Mouse (Mus musculus) liver, embryonic 14.5 days (tissue): ENCODE results near the gene Rnf133.

ENCODE experiments used
- CTCF ChIP-seq: IDR thresholded peaks from 2 replicates; pipeline ENCODE4 v1.5.1; 2016; ENCODE audit warnings: antibody characterized with exemption, low read depth, control low read depth
- EP300 ChIP-seq: IDR thresholded peaks from 2 replicates; pipeline ENCODE4 v1.6.1; 2016; ENCODE audit warnings: antibody characterized with exemption, low read depth

GRCm38 (mm10) chr6:23647627-23648247 is 2.4 kb downstream of the Rnf133 start:
- TF ChIP-seq EP300, result no peak
- no peak for TF ChIP-seq CTCF
